Mouse (Mus musculus) embryonic facial prominence, embryonic 15.5 days (tissue): ENCODE measurements at regions not wholly inside any gene's neighbourhood (a gene's known extent, or its start where the extent isn't known, plus 50 kb on each side); places are given as distances from the start of the nearest gene placed in this dataset.

ENCODE experiments used
- ATAC-seq: fragments of 200-750 bp; cut with Nextera tagmentation; 2 replicates; pipeline ENCODE4 v1.8.0; 2017; ENCODE audit warnings: low read depth, moderate TSS enrichment; ENCODE audit not compliant: insufficient number of reproducible peaks, low FRiP score, low TSS enrichment
- H3K27ac ChIP-seq: fragments of 300-500 bp; sonication (generic); replicated peaks from 2 replicates; pipeline ENCODE4 v1.5.1; 2015; ENCODE audit warnings: mild to moderate bottlenecking, inconsistent platforms
- H3K27me3 ChIP-seq: fragments of 300-500 bp; sonication (generic); 2 replicates; pipeline ENCODE4 v1.6.1; 2015; ENCODE audit warnings: inconsistent platforms
- H3K36me3 ChIP-seq: fragments of 300-500 bp; sonication (generic); 2 replicates; pipeline ENCODE4 v1.6.1; 2015; ENCODE audit warnings: mild to moderate bottlenecking, inconsistent platforms
- H3K4me1 ChIP-seq: fragments of 300-500 bp; sonication (generic); 2 replicates; pipeline ENCODE4 v1.6.1; 2015; ENCODE audit warnings: inconsistent platforms
- H3K4me2 ChIP-seq: fragments of 300-500 bp; sonication (generic); replicated peaks from 2 replicates; pipeline ENCODE4 v1.6.1; 2015; ENCODE audit warnings: mild to moderate bottlenecking, inconsistent platforms
- H3K4me3 ChIP-seq: fragments of 300-500 bp; sonication (generic); replicated peaks from 2 replicates; pipeline ENCODE4 v1.5.1; 2015; ENCODE audit warnings: mild to moderate bottlenecking, inconsistent platforms
- H3K9ac ChIP-seq: fragments of 300-500 bp; sonication (generic); 2 replicates; pipeline ENCODE4 v1.6.1; 2015; ENCODE audit warnings: inconsistent platforms
- H3K9me3 ChIP-seq: fragments of 300-500 bp; sonication (generic); replicated peaks from 2 replicates; pipeline ENCODE4 v1.6.1; 2016; ENCODE audit warnings: inconsistent platforms
- WGBS: fragments of 180-500 bp; shearing (Covaris S2); methylation state at CpG from one replicate; pipeline ENCODE4 v1.1.7; 2015; 5-methylcytosine and 5-hydroxymethylcytosine counted together

DNA sequence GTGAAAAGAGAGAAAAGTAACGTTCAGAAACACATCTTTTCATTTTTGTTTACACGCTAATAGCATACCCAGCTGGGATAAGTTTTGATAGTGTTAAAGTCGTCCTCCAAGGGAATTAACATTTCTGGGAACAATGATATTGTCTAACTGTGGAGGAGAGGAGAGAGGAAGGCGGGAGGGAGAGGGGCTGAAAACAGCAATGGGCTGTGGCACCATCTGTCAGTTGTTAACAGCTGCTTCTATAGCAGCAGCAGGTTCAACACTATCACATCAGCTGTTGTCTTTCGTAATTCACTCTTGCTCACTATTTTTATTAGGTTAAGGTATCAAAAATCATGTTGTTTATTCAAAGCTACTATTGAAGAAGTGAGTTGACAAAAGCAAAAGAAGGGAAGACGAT is 1747.4 kb upstream of the G6pd2 start:
- H3K27me3 ChIP-seq: no peaks in the 10 kb centered on the region
- H3K9ac ChIP-seq: no peak overlapping the region
- ATAC-seq: no peak
- H3K4me2 ChIP-seq: no peak overlapping the region
- no peak overlapping the region for H3K4me3 ChIP-seq
- no peaks in the 10 kb centered on the region for H3K4me1 ChIP-seq
- H3K36me3 ChIP-seq: no peaks in the 10 kb centered on the region
- 59% methylated on average over 6 of the region's 6 CpGs for WGBS
- no peaks in the 10 kb centered on the region for H3K9me3 ChIP-seq
- H3K27ac ChIP-seq: no peak overlapping the region
